Mouse (Mus musculus) bone marrow macrophage, adult 2 months (primary cell): ENCODE results near the gene Abca17.

Source experiments
- CTCF ChIP-seq: IDR thresholded peaks from 2 replicates; pipeline ENCODE4 v1.5.1; 2012; ENCODE audit warnings: low read depth, mild to moderate bottlenecking, low read length, moderate library complexity
- POLR2A ChIP-seq: IDR thresholded peaks from 2 replicates; pipeline ENCODE4 v1.6.1; 2012; ENCODE audit warnings: mild to moderate bottlenecking, low read depth, low read length, borderline replicate concordance

DNA sequence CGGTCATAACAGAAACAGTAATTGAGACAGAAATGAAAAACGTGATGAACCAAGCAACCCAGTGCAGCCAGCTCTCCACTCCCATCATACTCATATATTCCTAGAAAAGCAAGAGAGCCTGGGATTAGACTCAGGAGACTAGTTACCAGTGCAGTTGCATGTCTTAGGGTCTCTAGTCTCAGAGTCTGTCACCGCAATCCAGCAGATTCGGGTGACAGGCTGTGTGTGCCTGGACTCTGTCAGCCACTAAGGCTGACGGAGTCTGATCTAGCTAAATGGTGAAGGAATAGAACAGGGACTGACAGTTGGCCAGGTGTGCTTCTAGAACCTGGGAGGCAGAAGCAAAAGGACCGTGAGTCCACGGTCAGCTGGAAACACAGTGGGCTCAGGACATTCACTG is 23.2 kb downstream of the Abca17 start:
- TF ChIP-seq CTCF (no peak), POLR2A (no peak)
